Mouse (Mus musculus): ENCODE results near the gene Rnpc3. TPM values are rescaled to one million over a fixed set of nuclear protein-coding genes. Genes with fewer than 3 reads are reported as not detected.
"Not testable (repeated sequence)": the region's sequence is repeated elsewhere in the genome, so short reads cannot be mapped to it uniquely, and the experiment has no call there.

The Rnpc3 gene
- 10 to 100 TPM in 1 of 2 experiments, 1 to 10 TPM in 1; 8.8 to 10.8 TPM for total RNA-seq (2021)
- long read RNA-seq, experiment 1, partial matches to known transcripts, result 0 of 5 reads
- long read RNA-seq, experiment 1, other reads (novel, unspliced or antisense), result 1 of 5 reads
- long read RNA-seq, experiment 2, partial matches to known transcripts, result 1 of 4 reads
- long read RNA-seq, experiment 2, other reads (novel, unspliced or antisense), result 0 of 4 reads

GRCm38 (mm10) chr3:113629606-113630359 lies at the start of gene Rnpc3:
TSS of gene Rnpc3 (minus strand) at chr3:113630149.
- DNase-seq, result peak; percentile 97 to 99

GRCm38 (mm10) chr3:113656940-113657339 lies 27.0 kb upstream of the Rnpc3 start:
- no peak for DNase-seq

- DNase-seq, result no peak
These were observed 24.4 kb upstream of the Rnpc3 start for GRCm38 (mm10) chr3:113654335-113654734.

GRCm38 (mm10) chr3:113651386-113651785 lies 21.4 kb upstream of the Rnpc3 start:
- DNase-seq, result not testable (repeated sequence)

- no peak for DNase-seq
These were observed 9.6 kb upstream of the Rnpc3 start for GRCm38 (mm10) chr3:113639545-113639944.

- DNase-seq, result no peak
These were observed 4.3 kb upstream of the Rnpc3 start for GRCm38 (mm10) chr3:113634220-113634619.

GRCm38 (mm10) chr3:113631611-113632010 lies 1.7 kb upstream of the Rnpc3 start:
- DNase-seq, result no peak

- DNase-seq, result peak in 1 of 2 experiments; percentile 22
These were observed 615 bp upstream of the Rnpc3 start for GRCm38 (mm10) chr3:113630564-113630963.

- no peak for DNase-seq
These were observed 23.4 kb downstream of the Rnpc3 start, which contains the start of gene Amy1 for GRCm38 (mm10) chr3:113606599-113606998. TSS of gene Amy1 (minus strand) at chr3:113606699.

GRCm38 (mm10) chr3:113590844-113591243 lies 39.1 kb downstream of the Rnpc3 start:
- DNase-seq, result no peak

- peak; percentile 7 to 25 for DNase-seq
These were observed 55.4 kb downstream of the Rnpc3 start for GRCm38 (mm10) chr3:113574578-113574977.

- DNase-seq, result peak; percentile 5 to 20
These were observed 55.8 kb downstream of the Rnpc3 start for GRCm38 (mm10) chr3:113574138-113574537.

GRCm38 (mm10) chr3:113572158-113572557 lies 57.8 kb downstream of the Rnpc3 start:
- no peak for DNase-seq

Other genes starting within 250 kb of the Rnpc3 start
- not detected for gene Amy2a1, start 97.7 kb downstream of the Rnpc3 start, total RNA-seq (2021)
- gene Amy1, start 23.4 kb downstream of the Rnpc3 start, total RNA-seq (2021), result 10 to 100 TPM in 1 of 2 experiments, 1 to 10 TPM in 1; 7.7 to 13.9 TPM